Mouse (Mus musculus) v-Abl transformed pro-B cells (cell line): ENCODE measurements around the gene Rps25.
"Not testable (repeated sequence)": the region's sequence is repeated elsewhere in the genome, so short reads cannot be mapped to it uniquely, and the experiment has no call there.

ENCODE experiments used
- in situ Hi-C, 2 experiments: fragments of 400-800 bp; cut with MboI; formaldehyde crosslinking; loops; one replicate each; pipeline ENCODE4 v1.15.1; 2025; ENCODE audit not compliant: unreplicated experiment in 2 of 2

Rps25 gene

GRCm38 (mm10) chr9:44399795-44400114 lies 7.2 kb upstream of the Rps25 start:
- in situ Hi-C loops, result no loop called here

- in situ Hi-C loops, result no loop called here
These were observed 5.9 kb upstream of the Rps25 start for GRCm38 (mm10) chr9:44401081-44401480.

- in situ Hi-C loops, result no loop called here
These were observed 1.9 kb upstream of the Rps25 start for GRCm38 (mm10) chr9:44405011-44405410.

- in situ Hi-C loops, result no loop called here
These were observed 786 bp downstream of the Rps25 start for GRCm38 (mm10) chr9:44407752-44408097.

GRCm38 (mm10) chr9:44408693-44409092 lies 1.8 kb downstream of the Rps25 start:
- in situ Hi-C loops, result not testable (repeated sequence)

GRCm38 (mm10) chr9:44410647-44411336 lies 3.9 kb downstream of the Rps25 start:
- in situ Hi-C loops, result no loop called here

- in situ Hi-C loops, result no loop called here
These were observed 4.7 kb downstream of the Rps25 start for GRCm38 (mm10) chr9:44411601-44412130.

- in situ Hi-C loops, result no loop called here
These were observed 5.4 kb downstream of the Rps25 start for GRCm38 (mm10) chr9:44412306-44412705.

- in situ Hi-C loops, result no loop called here
These were observed 5.8 kb downstream of the Rps25 start for GRCm38 (mm10) chr9:44412781-44413180.

GRCm38 (mm10) chr9:44417156-44417891 lies 10.4 kb downstream of the Rps25 start:
- in situ Hi-C loops, result no loop called here

GRCm38 (mm10) chr9:44417892-44418363 lies 11.0 kb downstream of the Rps25 start:
- in situ Hi-C loops, result no loop called here

- in situ Hi-C loops, result no loop called here
These were observed 11.8 kb downstream of the Rps25 start, which contains the start of gene Ccdc84 for GRCm38 (mm10) chr9:44418519-44419385. Gene Ccdc84 (minus strand): TSS chr9:44418569.

- in situ Hi-C loops, result not testable (repeated sequence)
These were observed 12.8 kb downstream of the Rps25 start for GRCm38 (mm10) chr9:44419730-44420129.

GRCm38 (mm10) chr9:44420280-44420898 lies 13.4 kb downstream of the Rps25 start:
- in situ Hi-C loops, result no loop called here

GRCm38 (mm10) chr9:44423576-44423975 lies 16.6 kb downstream of the Rps25 start:
- in situ Hi-C loops, result no loop called here

- in situ Hi-C loops, result no loop called here
These were observed 25.7 kb downstream of the Rps25 start for GRCm38 (mm10) chr9:44432577-44433185.

- in situ Hi-C loops, result no loop called here
These were observed 28.8 kb downstream of the Rps25 start for GRCm38 (mm10) chr9:44435747-44436146.

GRCm38 (mm10) chr9:44440961-44441360 lies 34.0 kb downstream of the Rps25 start, which contains the start of gene Foxr1:
Gene Foxr1 (minus strand): TSS chr9:44441136.
- in situ Hi-C loops, result no loop called here

- in situ Hi-C loops, result not testable (repeated sequence)
These were observed 37.6 kb downstream of the Rps25 start for GRCm38 (mm10) chr9:44444402-44445025.
